Mouse (Mus musculus): Measurements from ENCODE around the gene Map4k3.

GRCm38 (mm10) chr17:80739421-80739820, 11.1 kb upstream of the Map4k3 start:
- TF ChIP-seq CTCF (conservative IDR thresholded peaks at IDR 0.05; ENCODE audit: low read length) (no peak), POU5F1 (IDR thresholded peaks at IDR 0.05; ENCODE audit: borderline replicate concordance, low read length) (no peak), NANOG (IDR thresholded peaks at IDR 0.05; ENCODE audit: borderline replicate concordance, low read length) (no peak)
